Mouse (Mus musculus) testis, adult 2 months (tissue): Measurements from ENCODE around the gene Sfi1.
"Not testable (repeated sequence)": the region's sequence is repeated elsewhere in the genome, so short reads cannot be mapped to it uniquely, and the experiment has no call there.

Experiments used
- CTCF ChIP-seq: fragments of 200-500 bp; IDR thresholded peaks from 2 replicates; pipeline ENCODE4 v1.5.1; 2012; ENCODE audit warnings: low read depth, mild to moderate bottlenecking, inconsistent platforms, low read length, moderate library complexity; ENCODE audit not compliant: control insufficient read depth, insufficient read depth, insufficient replicate concordance
- POLR2A ChIP-seq: fragments of 200-500 bp; IDR thresholded peaks from 2 replicates; pipeline ENCODE4 v1.6.1; 2012; ENCODE audit warnings: low read depth, mild to moderate bottlenecking, inconsistent platforms, low read length, moderate library complexity; ENCODE audit not compliant: control insufficient read depth

GRCm38 (mm10) chr11:3179726-3180092, 13.6 kb downstream of the Sfi1 start:
- not testable (repeated sequence) for TF ChIP-seq CTCF, POLR2A
